Mouse (Mus musculus): ENCODE measurements at regions not wholly inside any gene's neighbourhood (a gene's known extent, or its start where the extent isn't known, plus 50 kb on each side); places are given as distances from the start of the nearest gene placed in this dataset.

GRCm38 (mm10) chr1:155041592-155041991, 57.8 kb downstream of the Ier5 start:
- 76% methylated on average over 5 of the region's 5 CpGs for WGBS
- Histone ChIP-seq H3K36me3 (replicated peaks; ENCODE audit: control insufficient read depth, insufficient read depth, low read depth, low read length) (no peaks in the 10 kb centered on the region), H3K27ac (replicated peaks; ENCODE audit: low read depth, low read length) (no peak overlapping the region), H3K27me3 (ENCODE audit: control insufficient read depth, insufficient read depth, low read length) (no peaks in the 10 kb centered on the region), H3K9me3 (replicated peaks; ENCODE audit: control insufficient read depth, low read length) (no peaks in the 10 kb centered on the region), H3K4me1 (ENCODE audit: control insufficient read depth, insufficient read depth, low read length) (no peaks in the 10 kb centered on the region), H3K4me3 (ENCODE audit: low read depth, low read length) (no peak overlapping the region), H3K4me2 (ENCODE audit: low read depth, low read length) (no peak overlapping the region), H3K9ac (replicated peaks; ENCODE audit: low read length) (no peak overlapping the region)
- ATAC-seq (replicated peaks; ENCODE audit: insufficient number of reproducible peaks, low FRiP score, low TSS enrichment, low read depth) (no peak), DNase-seq (ENCODE audit: low spot score) (no peak)

DNA sequence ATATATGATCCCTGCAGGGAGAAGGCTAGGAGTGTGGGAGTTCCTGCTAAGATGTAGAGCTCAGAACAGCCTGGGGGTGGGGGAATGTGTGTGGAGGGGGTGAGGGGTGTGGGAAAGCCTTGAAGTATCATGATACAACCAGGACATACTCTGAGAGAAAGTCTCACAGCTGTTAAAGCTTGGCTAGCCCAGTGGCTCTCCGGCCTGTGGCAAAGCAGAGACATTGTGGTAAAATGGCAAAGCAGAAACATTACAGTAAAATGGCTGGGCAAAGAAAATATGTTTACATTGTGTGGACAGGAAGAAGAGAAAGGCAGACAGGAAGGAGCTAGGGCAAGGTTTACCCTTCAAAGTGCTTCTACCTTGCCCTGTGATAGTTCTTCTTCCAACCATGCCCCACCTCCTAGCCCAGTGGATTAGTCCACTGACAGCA, 58.5 kb downstream of the Ier5 start:
- no peak overlapping the region for H3K4me2 ChIP-seq (ENCODE audit: low read depth, low read length)
- DNase-seq (ENCODE audit: low spot score): peak; percentile 70

DNA sequence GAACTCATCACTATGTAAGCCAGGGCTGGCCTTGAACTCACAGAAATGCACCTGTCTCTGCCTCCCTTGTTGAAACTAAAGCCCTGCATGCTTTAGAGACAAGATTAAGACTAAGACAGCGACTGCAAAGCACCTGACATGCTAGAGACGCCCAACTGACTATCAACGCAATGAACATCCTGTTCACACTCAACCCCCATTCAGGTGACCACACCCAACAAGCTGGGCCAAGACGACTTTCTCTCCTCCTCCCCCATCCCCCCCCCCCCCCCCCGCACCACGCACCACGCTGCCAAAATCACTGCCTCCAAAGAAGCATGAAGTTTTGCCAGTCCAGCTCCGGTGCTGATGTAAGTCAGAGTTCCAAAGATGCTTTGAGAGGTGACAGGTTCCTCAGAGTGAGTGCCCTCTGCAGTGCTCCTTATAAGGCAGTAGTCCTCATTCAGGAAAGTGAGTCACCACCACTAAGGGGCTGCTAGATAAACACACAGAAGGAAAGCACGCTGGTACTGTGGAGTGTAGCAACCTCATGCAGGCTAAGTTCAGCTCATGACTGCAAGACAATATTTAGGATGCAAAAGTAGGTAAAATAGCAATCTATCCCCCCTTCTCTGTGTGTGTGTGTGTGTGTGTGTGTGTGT, 59.2 kb downstream of the Ier5 start:
- no peak overlapping the region for H3K27ac ChIP-seq (replicated peaks; ENCODE audit: low read depth, low read length)
- no peak overlapping the region for H3K9ac ChIP-seq (replicated peaks; ENCODE audit: low read length)
- 0 out of 2 replicates have a peak, but pooled peaks have one; percentile 26 for ATAC-seq (replicated peaks; ENCODE audit: insufficient number of reproducible peaks, low FRiP score, low TSS enrichment, low read depth)
- DNase-seq (ENCODE audit: low spot score): no peak
- no peaks in the 10 kb centered on the region for H3K9me3 ChIP-seq (replicated peaks; ENCODE audit: control insufficient read depth, low read length)
- no peak overlapping the region for H3K4me2 ChIP-seq (ENCODE audit: low read depth, low read length)
- no peaks in the 10 kb centered on the region for H3K27me3 ChIP-seq (ENCODE audit: control insufficient read depth, insufficient read depth, low read length)
- H3K4me3 ChIP-seq (ENCODE audit: low read depth, low read length): no peak overlapping the region
- no peaks in the 10 kb centered on the region for H3K4me1 ChIP-seq (ENCODE audit: control insufficient read depth, insufficient read depth, low read length)
- WGBS: 55% methylated on average over 8 of the region's 9 CpGs
- no peaks in the 10 kb centered on the region for H3K36me3 ChIP-seq (replicated peaks; ENCODE audit: control insufficient read depth, insufficient read depth, low read depth, low read length)

More for the DNA sequence above, 58.5 kb downstream of the Ier5 start:
- Histone ChIP-seq H3K27me3 (ENCODE audit: control insufficient read depth, insufficient read depth, low read length) (no peaks in the 10 kb centered on the region), H3K4me1 (ENCODE audit: control insufficient read depth, insufficient read depth, low read length) (no peaks in the 10 kb centered on the region), H3K36me3 (replicated peaks; ENCODE audit: control insufficient read depth, insufficient read depth, low read depth, low read length) (no peaks in the 10 kb centered on the region), H3K27ac (replicated peaks; ENCODE audit: low read depth, low read length) (0 out of 2 replicates have a peak overlapping the region, but pooled peaks have one; percentile 24), H3K9ac (replicated peaks; ENCODE audit: low read length) (no peak overlapping the region), H3K4me3 (ENCODE audit: low read depth, low read length) (no peak overlapping the region), H3K9me3 (replicated peaks; ENCODE audit: control insufficient read depth, low read length) (no peaks in the 10 kb centered on the region)
- 0 out of 2 replicates have a peak, but pooled peaks have one; percentile 56 for ATAC-seq (replicated peaks; ENCODE audit: insufficient number of reproducible peaks, low FRiP score, low TSS enrichment, low read depth)
- 64% methylated on average over 1 of the region's 1 CpGs for WGBS

GRCm38 (mm10) chr1:155038631-155039625, 60.5 kb downstream of the Ier5 start:
- no peaks in the 10 kb centered on the region for H3K27me3 ChIP-seq (ENCODE audit: control insufficient read depth, insufficient read depth, low read length)
- DNase-seq (ENCODE audit: low spot score): no peak
- no peaks in the 10 kb centered on the region for H3K4me1 ChIP-seq (ENCODE audit: control insufficient read depth, insufficient read depth, low read length)
- no peak for ATAC-seq (replicated peaks; ENCODE audit: insufficient number of reproducible peaks, low FRiP score, low TSS enrichment, low read depth)
- H3K36me3 ChIP-seq (replicated peaks; ENCODE audit: control insufficient read depth, insufficient read depth, low read depth, low read length): no peaks in the 10 kb centered on the region
- no peak overlapping the region for H3K27ac ChIP-seq (replicated peaks; ENCODE audit: low read depth, low read length)
- H3K9ac ChIP-seq (replicated peaks; ENCODE audit: low read length): no peak overlapping the region
- H3K9me3 ChIP-seq (replicated peaks; ENCODE audit: control insufficient read depth, low read length): no peaks in the 10 kb centered on the region
- no peak overlapping the region for H3K4me3 ChIP-seq (ENCODE audit: low read depth, low read length)
- WGBS: 73% methylated on average over 11 of the region's 11 CpGs
- H3K4me2 ChIP-seq (ENCODE audit: low read depth, low read length): no peak overlapping the region

DNA sequence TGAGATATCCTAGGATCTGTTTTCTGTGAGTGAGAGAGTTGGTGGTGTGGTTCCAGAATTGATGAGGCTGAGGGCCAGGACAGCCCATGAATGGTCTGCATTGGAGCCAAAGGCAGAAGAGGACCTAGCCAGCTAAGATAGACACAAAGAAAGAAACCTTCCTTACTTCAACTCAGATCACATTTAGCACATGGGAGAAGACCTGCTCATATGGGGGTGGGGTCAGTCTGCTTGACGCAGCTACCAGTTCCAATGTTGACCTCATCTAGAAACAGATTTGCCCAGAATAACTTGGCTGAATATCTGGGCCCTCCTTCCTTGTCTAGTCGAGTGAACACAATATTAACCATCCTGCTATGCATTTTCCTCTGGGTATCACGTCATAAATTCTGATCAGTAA, 62.0 kb downstream of the Ier5 start:
- Histone ChIP-seq H3K9ac (replicated peaks; ENCODE audit: low read length) (no peak overlapping the region), H3K4me1 (ENCODE audit: control insufficient read depth, insufficient read depth, low read length) (no peaks in the 10 kb centered on the region), H3K27me3 (ENCODE audit: control insufficient read depth, insufficient read depth, low read length) (no peaks in the 10 kb centered on the region), H3K27ac (replicated peaks; ENCODE audit: low read depth, low read length) (no peak overlapping the region), H3K9me3 (replicated peaks; ENCODE audit: control insufficient read depth, low read length) (no peaks in the 10 kb centered on the region), H3K36me3 (replicated peaks; ENCODE audit: control insufficient read depth, insufficient read depth, low read depth, low read length) (no peaks in the 10 kb centered on the region), H3K4me3 (ENCODE audit: low read depth, low read length) (no peak overlapping the region), H3K4me2 (ENCODE audit: low read depth, low read length) (no peak overlapping the region)
- DNase-seq (ENCODE audit: low spot score): no peak
- WGBS: 83% methylated on average over 3 of the region's 3 CpGs
- no peak for ATAC-seq (replicated peaks; ENCODE audit: insufficient number of reproducible peaks, low FRiP score, low TSS enrichment, low read depth)

GRCm38 (mm10) chr1:155030908-155031307, 68.5 kb downstream of the Ier5 start:
- Histone ChIP-seq H3K4me2 (ENCODE audit: low read depth, low read length) (no peak overlapping the region), H3K27me3 (ENCODE audit: control insufficient read depth, insufficient read depth, low read length) (no peaks in the 10 kb centered on the region), H3K36me3 (replicated peaks; ENCODE audit: control insufficient read depth, insufficient read depth, low read depth, low read length) (no peaks in the 10 kb centered on the region), H3K27ac (replicated peaks; ENCODE audit: low read depth, low read length) (peak overlapping the region; percentile 35; the same call in 1 of the 2 replicates), H3K4me1 (ENCODE audit: control insufficient read depth, insufficient read depth, low read length) (peaks cover 5% of the 10 kb centered on the region), H3K4me3 (ENCODE audit: low read depth, low read length) (no peak overlapping the region), H3K9ac (replicated peaks; ENCODE audit: low read length) (peak overlapping the region; percentile 22; the same call in 1 of the 2 replicates), H3K9me3 (replicated peaks; ENCODE audit: control insufficient read depth, low read length) (no peaks in the 10 kb centered on the region)
- DNase-seq (ENCODE audit: low spot score) (peak; percentile 67), ATAC-seq (replicated peaks; ENCODE audit: insufficient number of reproducible peaks, low FRiP score, low TSS enrichment, low read depth) (peak; percentile 58)
- 8% methylated on average over 9 of the region's 9 CpGs for WGBS

DNA sequence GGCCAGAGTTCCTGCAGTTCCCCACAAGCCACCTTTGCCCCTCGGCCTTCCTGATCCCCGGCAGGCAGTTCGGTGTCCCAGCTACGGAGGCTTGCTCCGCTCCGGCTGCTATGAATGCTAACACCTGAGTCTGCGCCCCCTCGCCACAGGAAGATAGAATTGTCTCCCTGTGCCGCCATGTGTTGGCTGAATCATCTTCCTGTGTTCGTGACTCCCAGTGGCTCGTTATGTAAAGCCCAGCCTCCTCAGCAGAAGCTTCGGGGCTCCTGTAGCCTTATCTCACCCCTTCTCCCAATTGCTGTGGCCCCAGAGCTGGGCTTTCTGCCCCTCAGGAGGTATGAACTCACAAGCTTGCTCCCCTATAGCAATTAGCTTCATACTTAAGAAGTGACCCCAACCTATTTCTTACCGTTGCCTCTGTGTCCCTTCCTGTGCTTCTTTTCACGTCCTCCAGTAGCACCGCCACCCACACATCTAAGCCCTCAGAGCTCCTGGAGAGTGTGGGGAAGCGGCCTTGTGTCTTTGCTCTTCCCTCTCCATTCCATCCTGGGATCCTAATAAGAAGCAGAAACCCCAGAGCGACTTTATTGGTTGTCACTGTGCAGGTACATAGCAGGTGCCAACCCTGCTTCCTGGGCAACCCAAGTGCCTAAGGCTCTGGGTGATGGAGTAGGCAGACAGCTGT, 70.1 kb downstream of the Ier5 start:
- H3K9ac ChIP-seq (replicated peaks; ENCODE audit: low read length): no peak overlapping the region
- no peak overlapping the region for H3K27ac ChIP-seq (replicated peaks; ENCODE audit: low read depth, low read length)
- WGBS: 63% methylated on average over 17 of the region's 17 CpGs
- DNase-seq (ENCODE audit: low spot score) (no peak), ATAC-seq (replicated peaks; ENCODE audit: insufficient number of reproducible peaks, low FRiP score, low TSS enrichment, low read depth) (no peak)
- H3K4me2 ChIP-seq (ENCODE audit: low read depth, low read length): no peak overlapping the region
- peaks cover 5% of the 10 kb centered on the region for H3K4me1 ChIP-seq (ENCODE audit: control insufficient read depth, insufficient read depth, low read length)
- H3K36me3 ChIP-seq (replicated peaks; ENCODE audit: control insufficient read depth, insufficient read depth, low read depth, low read length): no peaks in the 10 kb centered on the region
- H3K27me3 ChIP-seq (ENCODE audit: control insufficient read depth, insufficient read depth, low read length): no peaks in the 10 kb centered on the region
- no peaks in the 10 kb centered on the region for H3K9me3 ChIP-seq (replicated peaks; ENCODE audit: control insufficient read depth, low read length)
- H3K4me3 ChIP-seq (ENCODE audit: low read depth, low read length): no peak overlapping the region

Data from embryonic facial prominence, embryonic 11.5 days (tissue).